Mouse (Mus musculus): ENCODE measurements around the gene Rab3b. TPM values are rescaled to one million over a fixed set of nuclear protein-coding genes. Genes with fewer than 3 reads are reported as not detected.

Rab3b gene
- total RNA-seq, 2 experiments from 2014 or later, result 0.95 TPM; not detected in 1

DNA sequence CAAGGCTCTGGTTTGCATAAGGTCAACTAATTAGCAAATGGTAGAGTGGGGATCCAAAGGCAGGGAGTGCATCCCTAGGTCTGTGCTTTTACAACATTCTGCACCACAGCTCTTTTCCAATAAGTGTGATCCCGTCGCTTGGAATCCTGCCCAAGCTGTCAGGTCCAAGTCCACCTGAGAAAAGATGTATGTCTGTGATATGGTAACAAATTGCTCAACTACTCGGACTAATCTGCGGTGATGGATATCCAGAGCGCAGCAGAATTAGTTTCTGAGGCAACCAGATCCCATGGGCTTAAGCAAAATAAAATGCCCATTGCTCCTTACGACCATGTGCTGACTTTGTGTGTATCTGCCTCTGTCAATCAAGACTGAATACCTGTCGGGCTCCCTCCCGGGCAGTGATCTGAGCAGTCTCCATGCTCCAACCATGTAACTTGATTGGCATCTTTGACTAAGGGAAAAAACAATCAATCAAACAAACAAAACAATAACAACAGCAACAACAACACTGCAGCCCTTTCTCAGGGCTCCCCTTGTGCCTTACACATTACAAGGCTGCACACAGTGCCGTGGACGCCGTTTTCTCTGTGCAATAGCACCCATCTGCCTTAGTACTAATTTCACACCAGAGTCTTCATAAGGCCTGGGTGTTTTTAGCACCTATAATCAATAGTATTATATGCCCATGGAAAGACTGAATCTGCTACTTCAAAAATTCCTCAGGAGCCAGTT lies 64.3 kb downstream of the Rab3b start:
- ATAC-seq (ENCODE audit: poor library complexity, severe bottlenecking), result no peak

DNA sequence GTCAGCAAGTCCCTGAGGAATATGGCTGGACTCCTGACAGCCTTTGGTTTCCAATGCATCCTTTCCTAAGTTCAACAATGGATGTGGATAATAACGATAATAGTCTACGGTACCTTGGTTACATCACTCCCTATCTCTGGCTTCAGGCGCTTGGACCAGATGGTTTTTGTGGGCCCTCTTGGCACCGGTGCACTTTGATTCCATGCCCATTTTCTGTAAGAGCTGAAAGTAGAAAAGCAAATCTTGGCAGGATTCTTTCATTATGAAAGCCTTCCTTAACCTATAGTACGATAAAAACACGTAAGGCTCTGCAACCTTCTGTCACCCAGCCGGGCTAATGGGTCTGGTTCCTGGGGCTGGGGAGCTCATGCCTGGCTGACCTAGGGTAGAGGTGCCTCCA lies 70.3 kb downstream of the Rab3b start:
- ATAC-seq (ENCODE audit: poor library complexity, severe bottlenecking), result no peak

GRCm38 (mm10) chr4:108950201-108950600 lies 71.3 kb downstream of the Rab3b start:
- ATAC-seq (ENCODE audit: poor library complexity, severe bottlenecking), result no peak

DNA sequence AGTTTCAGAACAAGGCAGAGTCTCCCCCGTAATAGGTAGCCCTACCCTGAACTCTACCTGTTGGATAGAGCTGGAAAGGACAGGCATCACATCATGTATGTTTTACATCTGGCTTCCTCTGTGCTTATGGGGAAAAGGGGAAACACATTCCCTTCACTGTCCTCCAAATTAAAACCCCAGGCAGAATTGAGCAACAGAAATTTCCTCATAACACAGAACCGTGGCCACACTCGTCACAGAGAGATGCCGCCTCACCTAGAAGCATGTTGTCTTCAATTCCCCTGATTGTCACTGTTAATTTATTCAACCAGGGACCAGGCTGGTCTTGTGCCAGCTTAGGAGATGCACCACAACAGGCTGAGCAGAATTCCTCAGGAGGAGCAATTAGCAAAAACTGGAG lies 72.8 kb downstream of the Rab3b start:
- ATAC-seq (ENCODE audit: poor library complexity, severe bottlenecking), result peak; percentile 63

- ATAC-seq (ENCODE audit: poor library complexity, severe bottlenecking), result no peak
These were observed 80.8 kb downstream of the Rab3b start for GRCm38 (mm10) chr4:108959696-108960095.

GRCm38 (mm10) chr4:108960619-108961460 lies 82.0 kb downstream of the Rab3b start:
- ATAC-seq (ENCODE audit: poor library complexity, severe bottlenecking), result no peak

DNA sequence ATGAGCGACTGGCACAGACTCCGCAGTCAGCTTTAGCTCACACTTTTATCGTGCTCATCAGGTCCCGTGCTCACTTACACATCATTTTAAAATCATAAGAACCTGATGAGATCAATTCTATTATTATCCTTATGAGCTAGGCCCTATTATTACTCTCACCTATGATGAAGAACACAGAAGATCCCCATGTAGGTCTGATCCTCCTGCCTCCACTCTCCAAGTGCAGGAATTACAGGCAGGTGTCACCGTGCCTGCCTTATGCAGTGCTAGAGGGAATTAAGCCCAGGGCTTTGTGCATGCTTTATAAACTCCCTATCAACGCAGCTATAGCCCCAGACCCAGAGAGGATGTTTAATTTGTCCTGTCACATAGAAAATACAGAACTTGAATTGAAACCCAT lies 84.2 kb downstream of the Rab3b start:
- ATAC-seq (ENCODE audit: poor library complexity, severe bottlenecking), result no peak

- no peak for ATAC-seq (ENCODE audit: poor library complexity, severe bottlenecking)
These were observed 90.7 kb downstream of the Rab3b start for GRCm38 (mm10) chr4:108969517-108969916.

DNA sequence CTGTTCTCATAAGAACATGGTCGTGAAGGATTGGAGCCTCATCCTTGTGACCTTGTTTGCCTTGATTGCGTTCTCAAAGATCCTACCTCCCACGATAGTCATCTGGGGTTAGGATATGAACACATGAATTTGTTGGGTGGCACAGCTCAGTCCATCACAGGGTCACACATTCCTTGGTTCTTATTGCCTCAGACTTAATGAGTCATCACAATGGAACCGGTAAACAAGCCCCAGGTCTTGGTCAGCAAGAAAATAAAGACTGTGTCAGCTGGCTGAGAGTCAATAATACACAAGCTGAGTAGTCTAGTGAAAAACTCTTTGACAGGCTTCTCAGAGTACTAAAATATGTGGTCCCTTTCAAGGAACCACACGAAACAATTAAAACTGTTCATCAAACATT lies 92.2 kb downstream of the Rab3b start:
- ATAC-seq (ENCODE audit: poor library complexity, severe bottlenecking), result no peak

DNA sequence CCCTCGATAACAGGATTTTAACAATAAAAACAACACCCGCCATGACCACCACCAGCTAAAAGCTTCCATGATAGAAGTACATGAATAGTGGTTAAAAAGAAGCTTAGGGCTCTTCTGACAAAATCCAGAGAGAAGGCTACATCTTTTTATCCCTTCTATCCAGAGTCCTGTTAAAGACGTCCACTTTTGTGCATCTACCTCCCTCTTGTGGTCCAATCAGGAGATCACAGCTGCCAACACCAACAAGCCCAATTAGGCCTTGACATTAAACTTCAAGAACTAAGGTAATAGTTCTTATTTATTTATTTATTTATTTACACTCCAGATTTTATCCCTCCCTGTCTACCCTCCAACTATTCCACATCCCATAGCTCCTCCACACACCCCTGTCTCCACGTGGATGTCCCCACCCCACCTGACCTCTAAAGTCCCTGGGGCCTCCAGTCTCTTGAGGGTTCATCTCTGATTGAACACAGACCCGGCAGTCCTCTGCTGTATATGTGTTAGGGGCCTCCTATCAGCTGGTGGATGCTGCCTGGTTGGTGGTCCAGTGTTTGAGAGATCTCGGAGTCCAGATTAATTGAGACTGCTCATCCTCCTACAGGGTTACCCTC lies 97.7 kb downstream of the Rab3b start:
- 0 out of 2 replicates have a peak, but pooled peaks have one; percentile 40 for ATAC-seq (ENCODE audit: poor library complexity, severe bottlenecking)

GRCm38 (mm10) chr4:108986833-108987472 lies 108.1 kb downstream of the Rab3b start:
- peak; percentile 79 for ATAC-seq (ENCODE audit: poor library complexity, severe bottlenecking)

GRCm38 (mm10) chr4:108987473-108987842 lies 108.6 kb downstream of the Rab3b start:
- peak; percentile 54; the same call in 1 of the 2 replicates for ATAC-seq (ENCODE audit: poor library complexity, severe bottlenecking)

- no peak for ATAC-seq (ENCODE audit: poor library complexity, severe bottlenecking)
These were observed 110.6 kb downstream of the Rab3b start for GRCm38 (mm10) chr4:108989430-108989829.

DNA sequence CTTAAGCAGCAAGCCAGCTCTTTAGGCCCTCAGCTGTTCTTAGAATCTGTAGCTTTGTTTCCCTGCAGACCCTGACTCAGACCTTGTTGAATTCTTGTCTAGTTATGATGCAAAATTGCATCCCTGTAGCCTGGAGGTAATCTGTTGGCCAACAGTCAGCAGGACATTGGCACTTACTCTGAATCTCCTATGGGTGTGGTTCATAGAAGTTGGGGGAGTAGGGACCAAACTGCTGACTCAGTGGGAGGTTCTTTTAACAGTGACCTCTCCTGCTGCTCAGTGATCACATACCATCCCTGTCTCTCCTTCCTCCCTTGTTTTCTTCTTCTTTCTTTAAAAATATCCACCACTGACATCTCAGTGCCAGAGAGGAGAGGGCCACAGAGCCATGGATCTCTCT lies 111.2 kb downstream of the Rab3b start:
- ATAC-seq (ENCODE audit: poor library complexity, severe bottlenecking), result no peak

GRCm38 (mm10) chr4:108990571-108990970 lies 111.7 kb downstream of the Rab3b start:
- ATAC-seq (ENCODE audit: poor library complexity, severe bottlenecking), result no peak

DNA sequence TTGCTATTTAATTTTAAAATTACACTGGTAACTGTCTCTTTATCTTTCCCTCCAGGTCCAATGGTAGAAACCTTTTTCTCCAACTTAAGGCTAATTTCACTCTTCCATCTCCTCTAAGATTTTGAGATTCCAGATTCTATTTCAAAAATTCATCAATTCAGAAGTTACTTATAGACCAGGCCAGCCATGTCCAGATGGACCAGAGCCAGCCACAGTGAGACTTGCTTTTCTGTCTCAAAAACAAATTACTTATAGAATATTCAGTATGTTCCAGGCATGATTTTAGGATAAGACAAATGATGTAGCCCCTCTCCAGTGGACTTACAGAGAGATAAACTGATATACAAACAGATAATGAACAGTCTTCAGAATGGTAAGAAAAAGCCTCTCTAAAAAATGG lies 112.9 kb downstream of the Rab3b start:
- ATAC-seq (ENCODE audit: poor library complexity, severe bottlenecking), result no peak

Other genes with a start within 250 kb of the Rab3b start
- gene 3110021N24Rik, start 159.4 kb upstream of the Rab3b start, total RNA-seq (2015), result 0.46 TPM in 1 of 2 replicates, not detected in the other
- gene 3110021N24Rik, start 159.4 kb upstream of the Rab3b start, total RNA-seq (2017), result 0.33 and 0.49 TPM in 2 replicates
- gene Zfyve9, start 98.3 kb upstream of the Rab3b start, total RNA-seq (2015), result 12.2 and 13.0 TPM in 2 replicates
- gene Zfyve9, start 98.3 kb upstream of the Rab3b start, total RNA-seq (2017), result 13.7 and 15.7 TPM in 2 replicates
- 73.0 and 80.3 TPM in 2 replicates for gene Btf3l4, start 45.4 kb upstream of the Rab3b start, total RNA-seq (2015)
- 51.2 and 57.6 TPM in 2 replicates for gene Btf3l4, start 45.4 kb upstream of the Rab3b start, total RNA-seq (2017)
- gene Txndc12, start 44.5 kb upstream of the Rab3b start, total RNA-seq (2015), result 48.6 and 56.1 TPM in 2 replicates
- gene Txndc12, start 44.5 kb upstream of the Rab3b start, total RNA-seq (2017), result 66.5 and 66.7 TPM in 2 replicates
- 15.6 and 20.7 TPM in 2 replicates for gene Kti12, start 31.3 kb upstream of the Rab3b start, total RNA-seq (2015)
- 11.1 and 11.4 TPM in 2 replicates for gene Kti12, start 31.3 kb upstream of the Rab3b start, total RNA-seq (2017)
- not detected in 2 replicates for gene A730015C16Rik, start 30.4 kb upstream of the Rab3b start, total RNA-seq (2015)
- 0.15 and 0.24 TPM in 2 replicates for gene A730015C16Rik, start 30.4 kb upstream of the Rab3b start, total RNA-seq (2017)
- gene Nrd1, start 121.6 kb downstream of the Rab3b start, total RNA-seq (2015), result 121 and 143 TPM in 2 replicates
- 102 and 137 TPM in 2 replicates for gene Nrd1, start 121.6 kb downstream of the Rab3b start, total RNA-seq (2017)